Mouse (Mus musculus) lung, postnatal 0 days (tissue): Measurements from ENCODE around the gene Mical3.

ENCODE experiments used
- CTCF ChIP-seq: IDR thresholded peaks from 2 replicates; pipeline ENCODE4 v1.5.1; 2016; ENCODE audit warnings: antibody characterized with exemption, mild to moderate bottlenecking
- EP300 ChIP-seq: IDR thresholded peaks from 2 replicates; pipeline ENCODE4 v1.6.1; 2016; ENCODE audit warnings: antibody characterized with exemption, mild to moderate bottlenecking, control low read depth

- TF ChIP-seq CTCF (no peak), EP300 (no peak)
Measured at GRCm38 (mm10) chr6:121076929-121077566, 53.8 kb downstream of the Mical3 start.
